Mouse (Mus musculus) heart, embryonic 14.5 days (tissue): ENCODE data around the gene Zfp882. TPM values are rescaled to one million over a fixed set of nuclear protein-coding genes. Genes with fewer than 3 reads are reported as not detected.

ENCODE experiments used
- ATAC-seq: fragments of 200-750 bp; cut with Nextera tagmentation; 2 replicates; pipeline ENCODE4 v1.8.0; 2017; ENCODE audit warnings: low read depth, moderate TSS enrichment; ENCODE audit not compliant: insufficient number of reproducible peaks, insufficient read depth, low FRiP score
- H3K27ac ChIP-seq, 2 experiments: fragments of 200-500 bp in 1 of 2; fragments of 300-500 bp in 1 of 2; sonication (generic) in 1 of 2; replicated peaks in 1 of 2; 2 replicates each; pipeline ENCODE4 v1.5.1; 2012 to 2014; ENCODE audit warnings: low read depth in 2 of 2, low read length in 2 of 2, control low read depth in 1 of 2, mild to moderate bottlenecking in 1 of 2, mixed read lengths in 1 of 2; ENCODE audit not compliant: control insufficient read depth in 1 of 2, insufficient read depth in 1 of 2
- H3K27me3 ChIP-seq: fragments of 300-500 bp; sonication (generic); 2 replicates; pipeline ENCODE4 v1.6.1; 2014; ENCODE audit warnings: mild to moderate bottlenecking, low read length, control low read depth; ENCODE audit not compliant: control insufficient read depth, insufficient read depth
- H3K36me3 ChIP-seq: fragments of 300-500 bp; sonication (generic); 2 replicates; pipeline ENCODE4 v1.6.1; 2014; ENCODE audit warnings: mild to moderate bottlenecking, control low read depth, low read length, mixed read lengths; ENCODE audit not compliant: control insufficient read depth, insufficient read depth
- H3K4me1 ChIP-seq, 2 experiments: fragments of 200-500 bp in 1 of 2; fragments of 300-500 bp in 1 of 2; sonication (generic) in 1 of 2; 2 replicates each; pipeline ENCODE4 v1.6.1; 2012 to 2014; ENCODE audit warnings: low read length in 2 of 2, control low read depth in 1 of 2, mixed read lengths in 1 of 2; ENCODE audit not compliant: control insufficient read depth in 2 of 2, insufficient read depth in 2 of 2
- H3K4me2 ChIP-seq: fragments of 300-500 bp; sonication (generic); 2 replicates; pipeline ENCODE4 v1.6.1; 2014; ENCODE audit warnings: mild to moderate bottlenecking, low read length
- H3K4me3 ChIP-seq, 2 experiments: fragments of 200-500 bp in 1 of 2; fragments of 300-500 bp in 1 of 2; sonication (generic) in 1 of 2; 2 replicates each; pipeline ENCODE4 v1.5.1; 2012 to 2014; ENCODE audit warnings: low read length in 2 of 2, mild to moderate bottlenecking in 2 of 2, control low read depth in 1 of 2, low read depth in 1 of 2, moderate library complexity in 1 of 2; ENCODE audit not compliant: control insufficient read depth in 1 of 2, insufficient read depth in 1 of 2
- H3K9ac ChIP-seq: fragments of 300-500 bp; sonication (generic); 2 replicates; pipeline ENCODE4 v1.6.1; 2014; ENCODE audit warnings: mild to moderate bottlenecking, low read length
- H3K9me3 ChIP-seq: fragments of 300-500 bp; sonication (generic); 2 replicates; pipeline ENCODE4 v1.6.1; 2016; ENCODE audit warnings: low read length, control low read depth; ENCODE audit not compliant: control insufficient read depth
- WGBS: fragments of 180-500 bp; shearing (Covaris S2); extraction: QIAGEN DNeasy Blood & Tissue Kit; methylation state at CpG from one replicate; pipeline ENCODE4 v1.1.7; 2014; 5-methylcytosine and 5-hydroxymethylcytosine counted together
- polyA plus RNA-seq: library from polyadenylated mRNA; unstranded; fragments of >200 nt; fragmentation: Nextera tagmentation; extraction: Ambion mirVana; gene quantifications from 2 replicates; pipeline ENCODE4 v1.2.1, GENCODE M21; 2014

The Zfp882 gene
- polyA plus RNA-seq, 1 experiment from 2014 or later: 3.8 TPM

DNA sequence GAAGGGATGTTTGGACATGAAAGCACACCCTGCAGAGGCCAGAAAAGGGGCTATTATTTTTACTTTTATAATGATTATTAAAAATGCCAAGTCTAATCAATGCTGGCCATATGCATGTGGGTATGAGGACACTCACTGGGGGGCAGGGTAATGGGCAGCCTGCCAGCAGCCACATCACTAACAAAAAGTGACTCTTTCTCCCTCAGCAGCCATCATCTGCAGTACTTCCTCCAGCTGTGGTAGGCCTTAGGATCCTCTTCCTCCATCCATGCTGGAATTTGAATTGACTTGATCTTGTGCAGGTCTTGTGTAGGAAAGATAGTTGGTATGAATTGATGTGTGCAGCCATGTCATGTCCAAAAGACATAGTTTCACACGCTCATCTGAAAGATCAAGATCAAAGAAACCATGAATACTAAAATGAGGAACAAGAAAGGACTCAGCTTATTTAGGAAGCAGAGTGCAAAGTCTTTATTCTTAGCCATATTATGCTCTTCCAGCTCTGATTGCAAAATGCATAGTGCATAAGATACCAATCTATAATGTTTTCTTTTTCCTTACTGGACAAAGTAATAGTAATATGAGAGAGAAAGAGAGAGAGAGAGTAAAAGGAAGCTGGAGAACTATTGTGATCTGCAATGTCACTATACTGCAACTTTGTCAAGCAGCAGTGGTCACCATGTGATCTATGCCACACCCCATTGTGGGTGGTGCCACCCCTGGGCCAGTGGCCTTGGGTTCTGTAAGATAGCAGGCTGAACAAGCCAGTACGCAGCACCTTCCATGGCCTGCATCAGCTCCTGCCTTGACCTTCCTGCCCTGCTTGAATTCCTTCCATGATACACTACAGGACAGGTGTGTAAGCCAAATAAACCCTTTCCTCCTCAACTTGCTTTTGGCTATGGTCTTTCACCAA, 32.1 kb downstream of the Zfp882 start:
- H3K9ac ChIP-seq: no peak overlapping the region
- no peak for ATAC-seq

DNA sequence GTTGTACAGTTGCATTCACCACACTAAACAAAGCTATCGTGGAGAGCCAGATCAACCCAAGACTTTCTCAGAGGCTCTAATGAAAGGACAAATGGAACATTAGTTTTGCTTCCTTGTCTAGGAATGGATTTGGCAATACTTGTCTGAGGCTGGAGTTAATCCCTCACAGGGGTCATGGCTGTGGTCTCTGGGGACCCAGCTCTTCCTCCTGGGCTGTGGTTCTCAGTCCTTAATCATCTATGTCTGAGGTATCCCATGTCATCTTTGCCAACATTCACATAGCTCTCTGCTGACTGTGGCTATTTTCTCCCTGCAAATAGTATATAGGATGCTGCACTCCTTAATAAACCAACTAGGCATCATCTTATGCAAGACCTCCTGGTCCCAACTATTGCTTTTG, 33.4 kb downstream of the Zfp882 start:
- H3K4me1 ChIP-seq: no peaks in the 10 kb centered on the region
- no peaks in the 10 kb centered on the region for H3K27me3 ChIP-seq
- 79% methylated on average over 1 of the region's 1 CpGs for WGBS
- H3K4me3 ChIP-seq: no peak overlapping the region
- no peak overlapping the region for H3K4me2 ChIP-seq
- no peak overlapping the region for H3K9ac ChIP-seq
- H3K36me3 ChIP-seq: no peaks in the 10 kb centered on the region
- no peak for ATAC-seq
- H3K9me3 ChIP-seq: no peaks in the 10 kb centered on the region
- no peak overlapping the region for H3K27ac ChIP-seq

More for the DNA sequence above, 32.1 kb downstream of the Zfp882 start:
- 70% methylated on average over 2 of the region's 2 CpGs for WGBS
- H3K27me3 ChIP-seq: no peaks in the 10 kb centered on the region
- no peaks in the 10 kb centered on the region for H3K4me1 ChIP-seq
- H3K4me3 ChIP-seq: no peak overlapping the region
- no peak overlapping the region for H3K27ac ChIP-seq
- H3K36me3 ChIP-seq: no peaks in the 10 kb centered on the region
- H3K4me2 ChIP-seq: no peak overlapping the region
- no peaks in the 10 kb centered on the region for H3K9me3 ChIP-seq

DNA sequence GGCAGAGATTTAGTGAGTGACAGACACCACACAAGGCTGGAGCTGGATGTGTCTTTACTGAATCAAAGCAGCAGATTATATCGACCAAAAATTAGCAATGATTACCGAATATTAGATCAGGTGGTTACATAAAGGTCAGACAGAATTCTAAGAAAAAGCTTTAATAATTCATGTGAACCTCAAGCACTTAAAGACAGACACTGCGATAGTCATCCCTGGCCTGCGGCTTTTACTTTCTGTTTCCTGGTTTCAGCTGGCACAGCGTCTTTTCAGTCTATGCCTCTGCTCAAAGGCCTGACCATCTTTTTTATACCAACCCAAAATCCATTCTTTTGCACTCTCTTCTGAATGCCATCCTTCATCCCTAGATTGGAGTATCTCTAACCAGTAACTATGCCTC, 40.2 kb downstream of the Zfp882 start:
- ATAC-seq: no peak
- Histone ChIP-seq H3K27me3 (no peaks in the 10 kb centered on the region), H3K9ac (no peak overlapping the region), H3K27ac (no peak overlapping the region), H3K4me3 (no peak overlapping the region), H3K4me1 (peaks cover 3 to 18% of the 10 kb centered on the region in 2 experiments; a peak in 3 of 4 replicates), H3K4me2 (no peak overlapping the region), H3K9me3 (no peaks in the 10 kb centered on the region), H3K36me3 (no peaks in the 10 kb centered on the region)
- WGBS: 86% methylated on average over 5 of the region's 5 CpGs

DNA sequence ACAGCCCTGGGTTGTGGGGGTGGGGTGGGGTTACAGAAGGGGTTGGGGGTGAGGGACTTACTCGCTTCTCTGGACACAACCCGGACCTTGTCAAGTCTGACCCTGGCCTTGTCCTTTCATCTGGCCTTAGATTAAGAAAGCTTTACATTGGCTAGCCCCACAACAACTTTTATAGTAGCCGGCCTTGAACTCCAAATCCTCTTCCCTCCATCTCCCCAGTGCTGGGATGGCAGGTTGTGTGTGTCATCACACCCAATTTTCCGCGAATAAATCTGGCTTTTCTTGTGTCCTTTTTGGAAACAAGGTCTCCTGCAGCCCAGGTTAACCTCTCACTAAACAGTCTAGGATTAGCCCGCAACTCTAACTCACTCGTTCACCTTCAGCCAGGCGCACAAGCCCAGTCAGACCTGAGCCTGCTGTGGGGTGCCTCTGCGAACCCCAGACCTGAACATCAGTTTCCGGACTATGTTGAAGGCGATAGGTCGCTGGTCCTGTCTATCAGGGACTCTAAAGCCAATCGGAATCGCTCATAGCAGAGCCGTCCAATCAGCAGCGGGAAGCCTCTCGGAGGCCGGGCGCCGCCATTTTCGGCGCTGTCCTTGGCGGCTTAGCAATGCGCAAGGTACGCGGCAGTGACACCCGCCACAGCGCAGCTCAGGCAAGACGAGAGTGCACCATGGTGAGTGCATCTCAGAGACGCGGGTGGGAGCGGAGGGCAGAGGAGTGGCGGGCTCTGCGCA, 42.2 kb downstream of the Zfp882 start, which contains the start of gene Zfp961:
Gene Zfp961 (plus strand): TSS at position 557 of the 740 bp plus-strand sequence.
- H3K4me3 ChIP-seq: peak within 1 kb of the TSS; percentile 78 to 88
- peak within 1 kb of the TSS; percentile 80 for H3K4me2 ChIP-seq
- H3K27me3 ChIP-seq: no peaks in the 10 kb centered on the region
- WGBS: 4% methylated on average over 34 of the region's 34 CpGs
- ATAC-seq: peak; percentile 100
- H3K9me3 ChIP-seq: 0 out of 2 replicates have a peak, but pooled peaks cover 3% of the 10 kb centered on the region
- H3K4me1 ChIP-seq: peaks cover 3 to 18% of the 10 kb centered on the region in 2 experiments; a peak in 3 of 4 replicates
- peak within 1 kb of the TSS; percentile 88 for H3K9ac ChIP-seq
- peaks cover 11% of the 10 kb centered on the region for H3K36me3 ChIP-seq
- H3K27ac ChIP-seq: peak within 1 kb of the TSS; percentile 86 to 92

DNA sequence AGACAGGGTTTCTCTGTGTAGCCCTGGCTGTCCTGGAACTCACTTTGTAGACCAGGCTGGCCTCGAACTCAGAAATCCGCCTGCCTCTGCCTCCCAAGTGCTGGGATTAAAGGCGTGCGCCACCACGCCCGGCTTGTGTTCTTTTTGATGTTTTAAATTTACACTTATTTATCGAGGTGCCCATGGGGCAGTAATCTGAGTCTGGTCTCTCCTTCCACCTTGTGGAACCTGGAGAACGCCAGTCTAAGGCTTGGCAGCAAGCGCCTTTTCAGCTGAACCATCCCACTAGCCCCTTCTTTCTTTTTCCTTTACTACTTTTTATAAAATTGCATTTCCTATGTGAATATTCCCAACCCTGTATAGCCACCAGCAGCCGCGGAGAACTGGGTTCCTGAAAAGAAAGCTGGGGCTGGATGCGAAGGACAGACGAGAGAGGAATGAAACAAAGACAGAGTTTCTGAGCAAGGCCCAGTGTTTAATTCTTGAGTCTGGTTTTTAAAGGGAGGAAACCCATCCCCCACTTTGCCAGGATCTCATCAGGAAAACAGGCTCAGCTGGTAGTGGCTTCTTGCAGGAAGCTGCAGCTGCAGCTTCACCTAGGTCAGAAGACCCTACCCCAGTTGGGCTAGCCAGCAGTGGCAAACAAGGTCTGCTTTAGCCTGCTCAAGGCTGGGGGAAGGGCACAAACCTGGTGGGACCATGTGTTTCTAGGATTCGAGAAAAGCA, 43.2 kb downstream of the Zfp882 start:
- H3K4me1 ChIP-seq: peaks cover 3 to 18% of the 10 kb centered on the region in 2 experiments; a peak in 3 of 4 replicates
- H3K27me3 ChIP-seq: no peaks in the 10 kb centered on the region
- 34% methylated on average over 13 of the region's 14 CpGs for WGBS
- peak overlapping the region; percentile 88 for H3K9ac ChIP-seq
- H3K9me3 ChIP-seq: 0 out of 2 replicates have a peak, but pooled peaks cover 3% of the 10 kb centered on the region
- H3K4me3 ChIP-seq: peak overlapping the region; percentile 78 to 88
- no peak for ATAC-seq
- 0 out of 4 replicates have a peak overlapping the region, but pooled peaks of 1 of the 2 experiments have one; percentile 86 for H3K27ac ChIP-seq
- peaks cover 11% of the 10 kb centered on the region for H3K36me3 ChIP-seq
- peak overlapping the region; percentile 80 for H3K4me2 ChIP-seq

DNA sequence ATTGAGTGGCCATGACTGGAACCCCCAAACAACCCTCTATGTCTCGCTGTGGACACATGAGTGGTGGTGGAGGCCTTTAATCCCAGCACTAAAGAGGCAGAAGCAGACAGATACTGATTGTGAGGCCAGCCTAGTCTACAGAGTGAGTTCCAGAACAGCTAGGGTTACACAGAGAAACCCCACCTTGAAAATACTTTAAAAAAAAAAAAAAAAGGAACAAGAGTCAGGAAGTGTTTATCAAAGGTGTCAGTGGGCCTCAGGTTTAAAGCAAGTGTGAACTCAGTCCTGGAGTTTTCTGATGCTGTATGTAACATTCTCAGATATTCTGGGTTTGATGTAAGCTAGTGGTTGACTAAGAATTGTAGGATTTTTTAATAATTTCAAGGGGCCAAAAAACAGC, 44.1 kb downstream of the Zfp882 start:
- 0 out of 2 replicates have a peak, but pooled peaks cover 3% of the 10 kb centered on the region for H3K9me3 ChIP-seq
- peaks cover 11% of the 10 kb centered on the region for H3K36me3 ChIP-seq
- WGBS: 83% methylated on average over 1 of the region's 1 CpGs
- H3K4me1 ChIP-seq: peaks cover 3 to 18% of the 10 kb centered on the region in 2 experiments; a peak in 3 of 4 replicates
- H3K4me3 ChIP-seq: no peak overlapping the region
- H3K4me2 ChIP-seq: no peak overlapping the region
- H3K27me3 ChIP-seq: no peaks in the 10 kb centered on the region
- ATAC-seq: no peak
- H3K27ac ChIP-seq: no peak overlapping the region
- H3K9ac ChIP-seq: no peak overlapping the region; the same call in 1 of the 2 replicates
